Mouse (Mus musculus): Measurements from ENCODE around the gene Sugp2. TPM values are rescaled to one million over a fixed set of nuclear protein-coding genes. Genes with fewer than 3 reads are reported as not detected.

Gene Sugp2
- polyA plus RNA-seq, 1 experiment from 2014 or later, result 28.0 TPM

GRCm38 (mm10) chr8:70272949-70273348 lies 38.9 kb downstream of the Sugp2 start:
- Histone ChIP-seq H3K9ac (replicated peaks; ENCODE audit: low read length) (no peak overlapping the region; the same call in 1 of the 2 replicates), H3K4me2 (replicated peaks; ENCODE audit: low read depth, low read length) (no peak overlapping the region), H3K4me3 (ENCODE audit: low read length) (no peak overlapping the region), H3K27me3 (ENCODE audit: insufficient read depth, low read length) (no peaks in the 10 kb centered on the region), H3K4me1 (ENCODE audit: insufficient read depth, low read length) (peaks cover 7% of the 10 kb centered on the region), H3K36me3 (ENCODE audit: insufficient read depth, low read length) (no peaks in the 10 kb centered on the region), H3K9me3 (ENCODE audit: low read length) (no peaks in the 10 kb centered on the region), H3K27ac (ENCODE audit: low read length) (peak overlapping the region; percentile 35; the same call in 1 of the 2 replicates)
- peak; percentile 43; the same call in 1 of the 2 replicates for ATAC-seq (ENCODE audit: low FRiP score, low TSS enrichment)
- 46% methylated on average over 3 of the region's 3 CpGs for WGBS

GRCm38 (mm10) chr8:70274350-70274749 lies 40.3 kb downstream of the Sugp2 start:
- no peak overlapping the region for H3K4me3 ChIP-seq (ENCODE audit: low read length)
- H3K27ac ChIP-seq (ENCODE audit: low read length), result no peak overlapping the region
- H3K36me3 ChIP-seq (ENCODE audit: insufficient read depth, low read length), result no peaks in the 10 kb centered on the region
- H3K4me2 ChIP-seq (replicated peaks; ENCODE audit: low read depth, low read length), result no peak overlapping the region
- no peaks in the 10 kb centered on the region for H3K9me3 ChIP-seq (ENCODE audit: low read length)
- peaks cover 10% of the 10 kb centered on the region for H3K4me1 ChIP-seq (ENCODE audit: insufficient read depth, low read length)
- ATAC-seq (ENCODE audit: low FRiP score, low TSS enrichment), result no peak
- no peak overlapping the region for H3K9ac ChIP-seq (replicated peaks; ENCODE audit: low read length)
- no peaks in the 10 kb centered on the region for H3K27me3 ChIP-seq (ENCODE audit: insufficient read depth, low read length)

- Histone ChIP-seq H3K9ac (replicated peaks; ENCODE audit: low read length) (no peak overlapping the region), H3K27me3 (ENCODE audit: insufficient read depth, low read length) (no peaks in the 10 kb centered on the region), H3K4me2 (replicated peaks; ENCODE audit: low read depth, low read length) (no peak overlapping the region), H3K36me3 (ENCODE audit: insufficient read depth, low read length) (no peaks in the 10 kb centered on the region), H3K4me1 (ENCODE audit: insufficient read depth, low read length) (peaks cover 15% of the 10 kb centered on the region), H3K4me3 (ENCODE audit: low read length) (no peak overlapping the region), H3K9me3 (ENCODE audit: low read length) (no peaks in the 10 kb centered on the region), H3K27ac (ENCODE audit: low read length) (peak overlapping the region; percentile 64; the same call in 1 of the 2 replicates)
- WGBS, result 81% methylated on average over 3 of the region's 3 CpGs
- peak; percentile 64 for ATAC-seq (ENCODE audit: low FRiP score, low TSS enrichment)
These were observed 42.5 kb downstream of the Sugp2 start for GRCm38 (mm10) chr8:70276476-70276875.

GRCm38 (mm10) chr8:70278175-70278574 lies 44.1 kb downstream of the Sugp2 start:
- peaks cover 15% of the 10 kb centered on the region for H3K4me1 ChIP-seq (ENCODE audit: insufficient read depth, low read length)
- H3K4me2 ChIP-seq (replicated peaks; ENCODE audit: low read depth, low read length), result no peak overlapping the region
- no peak for ATAC-seq (ENCODE audit: low FRiP score, low TSS enrichment)
- H3K9me3 ChIP-seq (ENCODE audit: low read length), result no peaks in the 10 kb centered on the region
- no peaks in the 10 kb centered on the region for H3K36me3 ChIP-seq (ENCODE audit: insufficient read depth, low read length)
- H3K9ac ChIP-seq (replicated peaks; ENCODE audit: low read length), result no peak overlapping the region; the same call in 1 of the 2 replicates
- no peak overlapping the region for H3K4me3 ChIP-seq (ENCODE audit: low read length)
- WGBS, result 50% methylated on average over 15 of the region's 15 CpGs
- no peak overlapping the region for H3K27ac ChIP-seq (ENCODE audit: low read length)
- H3K27me3 ChIP-seq (ENCODE audit: insufficient read depth, low read length), result no peaks in the 10 kb centered on the region

- no peak overlapping the region for H3K9ac ChIP-seq (replicated peaks; ENCODE audit: low read length)
- H3K4me3 ChIP-seq (ENCODE audit: low read length), result no peak overlapping the region
- H3K4me1 ChIP-seq (ENCODE audit: insufficient read depth, low read length), result peaks cover 16% of the 10 kb centered on the region
- 53% methylated on average over 8 of the region's 8 CpGs for WGBS
- H3K9me3 ChIP-seq (ENCODE audit: low read length), result no peaks in the 10 kb centered on the region
- no peak overlapping the region; the same call in 1 of the 2 replicates for H3K27ac ChIP-seq (ENCODE audit: low read length)
- no peak for ATAC-seq (ENCODE audit: low FRiP score, low TSS enrichment)
- H3K27me3 ChIP-seq (ENCODE audit: insufficient read depth, low read length), result no peaks in the 10 kb centered on the region
- H3K36me3 ChIP-seq (ENCODE audit: insufficient read depth, low read length), result no peaks in the 10 kb centered on the region
- no peak overlapping the region for H3K4me2 ChIP-seq (replicated peaks; ENCODE audit: low read depth, low read length)
These were observed 45.2 kb downstream of the Sugp2 start for GRCm38 (mm10) chr8:70279266-70279665.

GRCm38 (mm10) chr8:70281001-70281400 lies 47.0 kb downstream of the Sugp2 start:
- H3K27ac ChIP-seq (ENCODE audit: low read length), result peak overlapping the region; percentile 44; the same call in 1 of the 2 replicates
- H3K4me1 ChIP-seq (ENCODE audit: insufficient read depth, low read length), result peaks cover 25% of the 10 kb centered on the region
- H3K36me3 ChIP-seq (ENCODE audit: insufficient read depth, low read length), result peaks cover 14% of the 10 kb centered on the region
- no peak for ATAC-seq (ENCODE audit: low FRiP score, low TSS enrichment)
- H3K9me3 ChIP-seq (ENCODE audit: low read length), result no peaks in the 10 kb centered on the region
- no peak overlapping the region for H3K4me2 ChIP-seq (replicated peaks; ENCODE audit: low read depth, low read length)
- 49% methylated on average over 3 of the region's 3 CpGs for WGBS
- H3K27me3 ChIP-seq (ENCODE audit: insufficient read depth, low read length), result no peaks in the 10 kb centered on the region
- H3K9ac ChIP-seq (replicated peaks; ENCODE audit: low read length), result no peak overlapping the region; the same call in 1 of the 2 replicates
- no peak overlapping the region for H3K4me3 ChIP-seq (ENCODE audit: low read length)

- H3K36me3 ChIP-seq (ENCODE audit: insufficient read depth, low read length), result peaks cover 28% of the 10 kb centered on the region
- H3K4me2 ChIP-seq (replicated peaks; ENCODE audit: low read depth, low read length), result peak within 1 kb of the TSS; percentile 88
- WGBS, result 0% methylated on average over 20 of the region's 36 CpGs
- peak within 1 kb of the TSS; percentile 78 for H3K4me3 ChIP-seq (ENCODE audit: low read length)
- 0 out of 2 replicates have a peak, but pooled peaks cover 2% of the 10 kb centered on the region for H3K9me3 ChIP-seq (ENCODE audit: low read length)
- no peaks in the 10 kb centered on the region for H3K27me3 ChIP-seq (ENCODE audit: insufficient read depth, low read length)
- H3K27ac ChIP-seq (ENCODE audit: low read length), result peak within 1 kb of the TSS; percentile 77
- H3K4me1 ChIP-seq (ENCODE audit: insufficient read depth, low read length), result peaks cover 25% of the 10 kb centered on the region
- peak; percentile 90 for ATAC-seq (ENCODE audit: low FRiP score, low TSS enrichment)
- peak within 1 kb of the TSS; percentile 93 for H3K9ac ChIP-seq (replicated peaks; ENCODE audit: low read length)
These were observed 48.6 kb downstream of the Sugp2 start, which contains the start of gene Homer3 for GRCm38 (mm10) chr8:70282603-70283135. Homer3 (plus strand) TSS chr8:70282827.

- peak overlapping the region; percentile 78 for H3K4me3 ChIP-seq (ENCODE audit: low read length)
- H3K4me2 ChIP-seq (replicated peaks; ENCODE audit: low read depth, low read length), result peak overlapping the region; percentile 88
- H3K36me3 ChIP-seq (ENCODE audit: insufficient read depth, low read length), result peaks cover 36% of the 10 kb centered on the region
- no peaks in the 10 kb centered on the region for H3K27me3 ChIP-seq (ENCODE audit: insufficient read depth, low read length)
- H3K9me3 ChIP-seq (ENCODE audit: low read length), result 0 out of 2 replicates have a peak, but pooled peaks cover 2% of the 10 kb centered on the region
- H3K4me1 ChIP-seq (ENCODE audit: insufficient read depth, low read length), result peaks cover 21% of the 10 kb centered on the region
- peak overlapping the region; percentile 77 for H3K27ac ChIP-seq (ENCODE audit: low read length)
- under 1% methylated on average over 55 of the region's 55 CpGs for WGBS
- peak; percentile 60 for ATAC-seq (ENCODE audit: low FRiP score, low TSS enrichment)
- H3K9ac ChIP-seq (replicated peaks; ENCODE audit: low read length), result peak overlapping the region; percentile 93
These were observed 49.4 kb downstream of the Sugp2 start for GRCm38 (mm10) chr8:70283136-70284077.

- no peaks in the 10 kb centered on the region for H3K27me3 ChIP-seq (ENCODE audit: insufficient read depth, low read length)
- peak overlapping the region; percentile 88 for H3K4me2 ChIP-seq (replicated peaks; ENCODE audit: low read depth, low read length)
- no peak overlapping the region for H3K27ac ChIP-seq (ENCODE audit: low read length)
- H3K4me1 ChIP-seq (ENCODE audit: insufficient read depth, low read length), result peaks cover 21% of the 10 kb centered on the region
- peaks cover 44% of the 10 kb centered on the region for H3K36me3 ChIP-seq (ENCODE audit: insufficient read depth, low read length)
- peak overlapping the region; percentile 36; the same call in 1 of the 2 replicates for H3K9ac ChIP-seq (replicated peaks; ENCODE audit: low read length)
- no peak for ATAC-seq (ENCODE audit: low FRiP score, low TSS enrichment)
- peak overlapping the region; percentile 22; the same call in 1 of the 2 replicates for H3K4me3 ChIP-seq (ENCODE audit: low read length)
- H3K9me3 ChIP-seq (ENCODE audit: low read length), result 0 out of 2 replicates have a peak, but pooled peaks cover 2% of the 10 kb centered on the region
- WGBS, result 50% methylated on average over 5 of the region's 5 CpGs
These were observed 50.4 kb downstream of the Sugp2 start for GRCm38 (mm10) chr8:70284421-70284820.

Measured in kidney, embryonic 16.5 days (tissue).